Mouse (Mus musculus) cerebellum, adult 11 months (tissue): ENCODE data around the gene Pmepa1.

Experiments used
- DNase-seq: peaks from one replicate; pipeline ENCODE4 v3.0.0; 2022

Pmepa1 gene

DNA sequence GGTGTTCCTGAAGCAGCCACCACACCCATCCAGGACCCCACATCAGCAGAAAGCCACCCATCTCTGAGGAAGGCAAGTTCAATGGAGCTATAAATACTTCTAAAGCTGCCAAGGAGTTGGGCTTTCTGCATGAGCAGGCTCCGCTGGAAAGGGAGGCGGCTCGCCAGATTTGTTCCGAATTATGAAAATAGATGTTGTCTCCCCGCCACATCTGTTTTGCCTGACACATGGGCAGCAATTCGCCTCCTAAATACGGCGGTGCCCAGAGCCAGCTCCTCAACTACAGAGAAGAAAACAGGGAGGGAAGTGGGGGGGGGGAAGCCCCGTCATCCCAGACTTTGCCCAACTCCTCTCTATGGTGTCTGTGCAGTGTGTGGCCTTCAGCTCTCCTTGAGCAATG is 24.7 kb downstream of the Pmepa1 start:
- no peak for DNase-seq

DNA sequence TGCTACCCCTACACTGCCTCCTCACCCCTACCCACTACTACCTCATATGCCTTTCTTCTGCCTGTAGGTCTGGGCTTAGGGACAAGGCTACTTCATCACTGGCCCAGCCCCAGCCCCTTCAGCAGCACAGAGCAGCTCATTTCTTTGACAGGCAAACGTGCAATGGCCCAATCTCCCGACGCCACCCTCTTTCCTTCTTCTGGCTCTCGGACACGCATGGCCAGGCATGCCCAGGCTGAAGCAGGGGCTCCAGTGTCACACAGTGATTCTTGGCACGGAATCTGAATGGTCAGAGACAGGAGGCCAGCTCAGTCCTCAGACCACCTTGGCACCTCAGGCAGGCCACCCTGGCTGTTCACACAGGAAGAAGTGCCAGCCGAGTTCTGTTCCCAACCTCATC is 25.2 kb downstream of the Pmepa1 start:
- DNase-seq: no peak

DNA sequence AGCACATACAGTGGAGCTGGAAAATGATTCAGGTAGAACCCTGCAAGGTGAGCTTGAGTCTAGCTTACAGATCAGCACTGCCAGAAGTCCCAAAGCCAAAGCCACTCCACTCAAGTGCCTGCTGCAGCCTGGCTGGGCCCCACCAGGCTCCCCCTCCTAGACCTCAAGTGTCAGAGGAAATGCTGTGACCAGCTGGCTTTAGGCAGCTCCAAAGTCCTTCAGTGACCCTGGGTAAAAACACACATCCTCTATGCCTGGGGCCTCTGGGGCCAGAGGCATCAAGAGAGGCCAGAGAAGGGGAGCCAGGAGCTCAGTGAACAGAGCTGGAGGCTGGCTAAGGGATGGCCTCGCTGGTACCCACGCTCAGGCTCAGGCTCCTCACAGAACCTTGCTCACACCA is 25.9 kb downstream of the Pmepa1 start:
- no peak for DNase-seq

DNA sequence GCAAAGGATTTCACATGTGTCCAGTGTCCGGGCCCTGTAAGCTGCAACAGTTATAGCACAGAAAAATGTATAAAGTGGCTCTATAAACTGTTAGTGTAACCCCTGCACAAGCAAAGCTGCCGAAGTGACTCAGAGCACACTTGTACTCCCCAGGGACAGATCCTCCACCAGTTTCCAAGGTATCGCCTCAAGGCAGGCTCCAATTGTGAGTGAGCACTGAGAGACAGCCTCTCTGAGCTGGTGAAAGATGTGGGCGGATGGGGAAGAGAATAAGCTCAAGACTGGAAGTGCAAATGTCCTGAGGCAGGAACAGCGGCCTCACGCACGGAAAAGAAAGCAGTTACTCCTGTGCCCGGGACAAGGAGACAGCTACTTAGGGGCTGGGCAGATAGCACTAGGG is 26.4 kb downstream of the Pmepa1 start:
- no peak for DNase-seq

DNA sequence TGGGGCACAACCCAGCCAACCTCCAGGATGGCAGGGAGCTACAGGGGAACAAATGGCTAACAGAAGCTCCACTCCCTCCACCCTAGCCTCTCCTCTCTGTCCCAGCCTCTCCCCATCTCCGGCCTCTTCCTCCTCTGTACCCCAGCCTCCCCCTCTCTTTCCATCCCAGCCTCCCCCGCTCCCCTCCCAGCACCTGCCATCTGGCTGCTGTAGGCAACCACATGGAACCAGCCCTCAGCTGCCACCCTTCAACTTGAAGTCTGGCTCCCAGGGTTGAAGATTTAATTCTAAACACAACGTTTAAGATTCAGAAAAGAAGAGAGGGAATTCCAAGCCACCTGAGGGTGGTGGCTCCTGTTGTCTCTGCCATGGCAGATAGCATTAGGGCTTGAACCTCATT is 26.9 kb downstream of the Pmepa1 start:
- DNase-seq: no peak

DNA sequence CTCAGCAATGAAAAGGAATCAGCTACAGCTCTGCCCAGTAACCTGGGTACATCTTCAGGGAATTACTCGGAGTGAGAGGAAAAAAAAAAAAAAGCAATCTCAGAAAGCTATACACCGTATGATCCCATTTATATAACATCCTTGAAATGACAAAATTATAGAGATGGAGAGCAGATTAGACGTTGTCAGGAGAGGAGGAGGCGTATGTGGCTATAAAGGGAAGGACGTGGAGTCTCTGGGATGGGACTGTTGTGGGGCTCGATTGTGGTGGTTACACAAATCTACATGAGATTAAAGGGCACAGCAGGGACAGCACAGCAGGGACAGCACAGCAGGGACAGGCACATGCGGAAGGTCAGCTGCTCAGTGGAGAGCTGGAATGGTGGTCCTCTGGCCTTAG is 27.5 kb downstream of the Pmepa1 start:
- DNase-seq: no peak

DNA sequence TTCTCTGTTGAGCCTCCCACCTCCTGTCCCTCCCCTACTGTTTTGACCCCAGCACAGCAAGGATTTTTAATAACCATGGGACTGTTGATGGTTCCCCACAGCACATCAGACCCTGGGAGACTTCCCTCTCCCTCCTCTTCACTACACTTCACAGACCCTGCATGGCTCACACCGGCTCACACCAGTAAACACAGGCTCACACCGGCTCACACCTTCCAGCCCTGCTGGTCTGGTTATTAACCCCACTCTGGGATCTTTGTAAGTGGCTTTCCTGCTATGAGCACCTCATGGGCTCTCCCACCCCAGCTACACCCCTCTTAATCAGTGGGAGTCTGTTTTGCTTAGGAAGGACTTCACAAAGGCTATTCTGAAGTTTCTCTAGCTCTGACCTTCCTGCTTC is 28.4 kb downstream of the Pmepa1 start:
- DNase-seq: no peak

DNA sequence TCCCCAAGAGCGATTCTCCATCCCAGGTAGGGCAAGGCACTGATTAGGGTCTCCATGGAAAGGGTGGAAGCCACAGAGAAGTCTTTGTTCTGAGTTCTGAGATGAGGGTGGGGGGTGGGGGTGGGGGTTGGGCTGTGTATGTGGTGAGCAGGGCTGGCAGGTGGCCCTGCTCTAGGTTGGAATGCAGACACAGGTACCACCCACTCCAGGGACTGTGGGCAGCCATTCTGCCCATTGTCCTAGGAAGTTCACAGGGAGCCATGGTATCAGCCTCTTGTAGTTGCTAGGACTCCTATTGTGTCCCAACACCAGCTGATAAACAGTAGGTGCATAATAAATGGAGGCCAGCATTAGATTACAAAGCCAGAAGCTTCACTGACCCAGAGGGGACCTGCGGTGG is 29.1 kb downstream of the Pmepa1 start:
- no peak for DNase-seq

DNA sequence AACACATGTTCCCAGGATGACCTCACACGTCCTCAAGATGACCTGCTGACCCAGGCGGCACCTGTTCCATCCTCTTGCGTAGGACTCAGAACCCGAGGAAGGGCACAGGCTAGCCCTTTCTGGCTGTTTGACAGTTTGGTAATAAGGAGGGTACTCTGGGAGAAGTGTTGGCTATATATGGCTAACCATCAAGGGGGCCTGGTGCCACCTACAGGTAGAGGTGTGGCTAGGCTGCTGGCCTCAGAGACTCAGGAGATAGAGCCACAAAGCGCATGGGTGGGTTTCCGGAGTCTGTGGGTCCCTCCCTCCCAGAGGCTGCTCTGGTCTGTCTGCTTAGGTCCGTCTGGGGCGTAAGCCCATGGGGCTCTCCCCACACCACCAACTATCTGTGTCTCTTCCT is 29.6 kb downstream of the Pmepa1 start:
- no peak for DNase-seq

DNA sequence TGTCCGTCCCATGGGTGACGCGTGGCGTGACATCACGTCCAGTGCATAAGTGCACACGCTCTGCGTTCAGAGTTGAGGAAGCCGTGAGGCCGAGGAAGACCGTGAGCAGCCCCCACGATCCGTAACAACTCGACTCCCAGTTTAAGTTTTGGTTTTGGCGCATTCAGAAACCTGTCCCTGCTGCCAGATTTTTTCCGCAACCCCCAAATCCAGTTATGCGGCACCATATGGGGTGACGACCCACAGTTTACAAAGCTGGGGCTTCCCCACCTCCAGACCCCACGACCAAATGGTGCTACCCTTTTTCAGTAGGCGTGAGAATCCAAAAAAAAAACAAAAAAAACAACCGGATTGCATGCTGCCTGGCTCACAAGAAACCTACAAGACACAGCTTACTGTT is 31.1 kb downstream of the Pmepa1 start:
- DNase-seq: no peak

DNA sequence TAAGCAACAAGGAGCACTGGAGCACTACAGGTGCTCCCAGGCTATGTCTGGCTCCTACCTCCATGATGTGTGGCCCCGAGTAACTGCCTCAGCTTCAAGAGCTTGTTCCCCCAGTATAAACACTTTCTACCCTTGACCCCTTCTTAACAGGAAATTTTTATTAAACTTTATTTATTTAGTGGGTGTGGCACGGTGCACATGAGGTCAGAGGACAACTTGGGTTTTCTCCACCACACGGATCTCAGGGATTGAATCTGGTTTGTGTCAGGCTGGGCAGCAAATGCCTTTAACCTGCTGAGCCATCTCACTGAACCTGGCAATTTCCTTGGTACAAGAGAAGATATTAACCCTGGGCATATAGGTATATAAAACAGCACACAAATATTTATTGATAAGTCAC is 32.2 kb downstream of the Pmepa1 start:
- no peak for DNase-seq

DNA sequence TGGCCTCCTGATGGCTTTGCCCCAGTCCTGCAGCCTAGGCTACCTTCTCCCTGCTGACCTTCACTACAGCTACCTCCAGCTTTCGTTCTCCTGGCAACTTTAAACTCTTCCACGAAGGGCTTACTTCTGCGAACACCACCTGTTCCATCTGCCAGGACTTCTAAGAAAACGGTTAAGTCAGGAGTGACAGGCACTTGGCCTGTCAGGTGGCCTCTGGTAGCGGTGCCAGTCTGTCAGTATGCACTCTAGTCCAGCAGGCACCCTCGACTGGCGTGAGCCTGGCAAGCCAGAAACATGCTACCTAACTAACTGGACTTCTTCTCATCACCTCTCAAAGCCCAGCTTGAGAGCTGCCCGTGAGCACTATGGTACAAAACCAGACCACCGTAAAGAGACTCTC is 32.7 kb downstream of the Pmepa1 start:
- no peak for DNase-seq

DNA sequence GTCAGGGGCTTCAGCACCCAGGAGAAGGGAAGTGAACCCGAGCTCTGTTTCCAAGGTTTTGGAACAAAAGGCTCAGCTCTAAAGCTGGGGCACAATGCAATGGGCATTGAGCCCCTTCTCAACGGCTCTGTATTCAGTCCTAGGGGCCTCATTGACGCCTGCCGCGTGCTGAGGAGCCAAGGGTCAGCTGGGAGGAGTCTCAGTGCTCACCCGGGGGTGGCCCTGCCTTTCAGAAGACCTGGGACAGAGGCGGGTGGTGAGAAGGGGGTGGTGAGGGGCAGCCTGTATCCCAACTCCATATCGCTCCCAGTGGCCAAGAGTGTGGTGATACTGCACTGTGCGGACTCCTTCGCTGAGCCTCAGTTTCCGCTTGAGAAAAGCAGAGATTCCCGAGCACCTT is 33.5 kb downstream of the Pmepa1 start:
- DNase-seq: no peak

DNA sequence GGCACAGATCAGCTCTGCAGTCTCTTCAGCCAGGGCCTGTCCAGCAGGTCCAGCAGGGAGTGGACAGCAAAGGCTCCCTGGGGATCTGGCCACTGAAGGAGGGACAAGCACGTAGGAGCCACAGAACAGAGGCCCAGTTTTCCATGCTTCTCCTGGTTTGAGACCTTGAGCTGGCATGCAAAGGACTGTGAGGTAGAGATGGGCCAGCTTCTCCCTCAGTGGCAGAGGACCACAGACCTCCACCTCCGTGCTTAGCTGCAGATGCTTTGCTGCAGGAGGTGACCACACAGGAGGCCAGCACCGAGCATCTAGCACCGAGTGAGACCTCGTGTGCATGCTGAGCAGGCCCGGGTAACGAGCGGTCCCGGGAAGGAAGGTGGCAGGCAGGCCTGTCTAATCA is 35.6 kb downstream of the Pmepa1 start:
- no peak for DNase-seq

DNA sequence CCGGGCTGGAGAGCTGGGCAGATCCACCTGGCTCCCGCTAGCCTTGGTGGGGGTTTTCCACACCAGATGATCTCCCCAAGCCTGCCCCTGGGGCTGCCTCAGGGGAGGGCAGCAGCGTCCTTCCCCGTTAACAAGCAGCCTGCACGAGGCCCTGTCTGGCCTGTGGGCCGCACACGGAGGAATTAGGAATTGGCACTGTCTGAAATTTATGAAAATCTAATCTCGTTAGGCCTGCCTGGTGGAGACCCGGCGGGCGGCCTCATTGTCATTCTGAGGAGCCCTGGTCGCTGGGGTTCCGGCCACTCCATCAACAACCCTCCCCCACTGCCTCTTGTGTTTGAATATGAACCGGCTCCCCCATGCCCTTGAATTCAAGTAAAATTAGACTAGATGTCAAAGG is 37.8 kb downstream of the Pmepa1 start:
- DNase-seq: no peak

DNA sequence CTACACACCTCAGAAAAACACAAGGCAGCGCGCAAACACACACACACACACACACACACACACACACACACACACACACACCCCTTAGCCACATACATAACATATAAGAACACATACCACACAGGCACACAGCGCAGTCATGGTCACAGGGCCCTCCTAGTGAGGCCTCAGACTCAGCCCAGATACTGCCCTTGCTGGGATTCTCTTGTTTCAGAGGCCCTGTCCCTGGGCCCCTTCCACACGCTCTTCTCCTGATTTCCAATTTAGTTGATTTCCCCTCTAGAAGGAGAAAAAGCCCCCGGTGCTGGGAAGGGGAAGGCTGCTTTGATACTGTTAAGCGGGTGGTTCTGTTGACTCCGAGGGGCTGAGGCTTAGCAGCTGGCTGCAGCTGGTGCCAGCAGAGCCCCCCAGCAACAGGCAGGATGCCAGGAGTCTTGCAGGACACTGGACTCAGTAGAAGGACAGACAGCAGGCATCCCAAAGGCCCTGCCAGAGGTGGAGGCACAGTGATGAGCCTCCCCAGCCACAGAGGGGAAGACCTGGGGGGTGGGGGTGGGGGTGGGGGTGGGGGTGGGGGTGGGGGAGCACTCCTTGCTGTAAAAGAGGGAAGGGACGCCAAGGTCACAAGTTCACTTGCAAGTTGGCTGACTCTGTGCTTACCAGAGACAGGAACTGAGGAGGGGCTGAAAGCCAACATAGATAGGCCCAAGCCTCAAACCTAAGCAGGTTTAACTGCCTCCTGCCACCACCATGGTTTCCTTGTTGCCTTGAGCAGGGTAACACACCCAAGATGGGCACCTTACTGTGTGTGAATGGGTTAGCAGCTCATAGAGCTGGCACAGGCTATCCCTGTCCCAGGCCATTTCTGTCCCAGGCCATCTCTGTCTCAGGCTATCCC is 40.6 kb downstream of the Pmepa1 start:
- no peak for DNase-seq

DNA sequence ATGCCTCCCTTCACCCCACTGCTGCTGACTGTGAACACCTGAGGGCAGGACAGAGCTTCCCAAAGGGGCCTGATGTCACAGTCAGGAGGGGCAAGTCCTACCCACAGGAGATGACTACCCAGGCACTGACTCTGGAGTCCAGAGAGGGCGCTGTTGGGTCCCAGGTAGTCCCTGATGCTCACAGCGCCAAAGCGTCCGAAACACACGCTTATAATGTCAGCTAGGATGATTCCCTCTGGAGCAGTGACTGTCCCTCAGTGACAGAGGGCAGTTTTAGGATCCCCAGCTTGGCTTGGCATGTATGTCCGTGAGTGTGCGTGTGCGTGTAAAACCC is 43.6 kb downstream of the Pmepa1 start:
- DNase-seq: no peak

DNA sequence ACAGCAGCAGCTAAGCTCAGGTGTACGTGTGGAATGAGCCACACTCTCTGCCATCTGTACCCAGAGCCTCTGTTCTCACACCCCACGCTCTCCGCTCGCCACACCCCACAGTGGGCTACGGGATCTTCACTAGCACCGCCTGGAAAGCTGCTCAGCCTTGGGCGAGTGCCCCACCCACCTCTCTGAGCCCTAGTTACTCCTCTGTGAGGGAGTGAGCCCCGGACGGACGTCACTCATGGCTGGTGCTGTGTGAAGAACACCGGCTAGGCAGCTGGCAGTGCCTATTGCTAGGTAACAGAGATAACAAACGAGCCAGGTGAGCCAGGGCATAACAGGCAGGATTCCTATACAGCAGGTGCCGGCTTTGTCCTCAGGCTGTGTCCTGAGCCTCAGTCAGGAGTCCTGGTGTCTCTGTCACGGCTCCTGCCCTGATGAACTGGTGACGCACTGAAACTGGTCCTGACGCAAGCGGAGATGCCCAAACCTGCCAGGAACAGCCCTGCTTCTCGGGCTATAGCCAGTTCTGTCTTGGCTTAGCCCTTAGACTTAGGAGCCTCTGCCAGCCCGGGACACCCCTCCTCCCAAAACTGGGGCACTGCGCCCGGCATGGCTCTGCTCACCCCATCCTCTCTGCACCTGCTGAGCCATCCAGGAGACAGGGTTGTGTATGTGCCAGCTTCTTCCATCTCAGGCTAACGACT is 44.1 kb downstream of the Pmepa1 start:
- DNase-seq: no peak

DNA sequence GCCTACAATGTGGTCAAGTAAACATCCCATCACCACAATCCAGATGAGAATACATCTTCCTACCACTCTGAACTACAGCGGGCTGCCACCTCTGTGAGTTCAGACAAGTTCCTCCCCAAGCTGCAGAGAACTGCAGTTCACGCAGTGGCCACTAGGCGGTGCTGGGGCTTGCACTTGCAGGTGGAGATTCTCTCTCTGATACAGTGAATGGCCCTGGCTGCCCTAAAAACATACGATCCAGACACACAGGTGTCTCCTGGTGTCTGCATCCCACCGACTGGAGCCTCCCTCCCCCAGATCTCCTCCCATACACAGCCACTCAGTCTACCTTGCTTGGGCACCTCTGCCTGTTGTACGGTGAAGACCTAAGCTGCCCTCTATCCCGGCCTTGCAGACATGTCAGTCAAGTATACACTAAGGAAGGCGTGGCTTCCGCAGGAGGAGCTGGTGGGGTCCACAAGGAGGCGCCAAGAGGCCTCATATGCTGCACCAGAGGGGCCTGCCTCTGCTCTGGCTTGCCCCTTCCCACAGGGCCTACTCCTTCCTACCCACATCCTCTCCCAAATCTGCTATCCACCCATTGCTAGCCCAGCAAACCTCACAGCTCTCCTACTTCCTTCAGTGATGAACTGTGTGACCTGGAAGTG is 46.6 kb downstream of the Pmepa1 start:
- peak; percentile 66 for DNase-seq

DNA sequence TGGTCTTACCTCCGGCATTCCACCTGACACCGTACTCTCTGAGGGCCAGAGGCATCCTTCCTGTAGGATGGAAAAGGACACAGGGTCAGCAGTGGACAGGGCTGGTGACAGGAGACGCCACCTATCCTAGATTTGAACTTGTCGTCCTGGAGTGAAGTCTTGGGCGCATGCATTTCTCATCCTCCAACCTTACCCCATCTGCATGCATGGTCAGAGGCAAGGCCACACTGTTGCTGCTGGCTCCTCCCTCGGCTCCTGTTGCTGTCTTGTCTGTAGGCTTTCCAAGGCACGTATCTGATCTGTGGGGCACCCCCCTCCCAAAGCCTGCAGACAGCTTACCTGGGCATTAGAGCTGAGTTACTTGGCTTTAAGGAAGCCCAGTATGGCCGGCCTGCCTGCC is 47.8 kb downstream of the Pmepa1 start:
- no peak for DNase-seq

DNA sequence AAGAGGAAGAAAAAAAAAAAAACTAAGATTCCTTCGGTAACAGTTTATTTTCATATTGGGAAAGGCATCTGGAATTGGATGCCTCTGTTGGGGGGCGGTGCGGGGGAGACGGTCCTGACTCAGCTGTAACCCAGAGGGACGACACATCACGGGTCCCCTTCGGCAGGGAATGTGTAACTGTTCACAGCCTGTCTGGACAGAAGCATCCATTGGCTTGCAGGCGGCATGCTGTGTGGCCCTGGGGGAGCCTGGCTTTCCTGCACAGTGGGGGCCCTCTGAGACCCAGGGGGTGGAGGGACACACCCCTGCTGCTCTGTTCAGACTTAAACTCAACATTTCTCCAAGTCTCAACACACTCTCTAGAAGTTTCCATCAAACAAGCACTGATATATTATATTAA is 49.5 kb downstream of the Pmepa1 start:
- no peak for DNase-seq

DNA sequence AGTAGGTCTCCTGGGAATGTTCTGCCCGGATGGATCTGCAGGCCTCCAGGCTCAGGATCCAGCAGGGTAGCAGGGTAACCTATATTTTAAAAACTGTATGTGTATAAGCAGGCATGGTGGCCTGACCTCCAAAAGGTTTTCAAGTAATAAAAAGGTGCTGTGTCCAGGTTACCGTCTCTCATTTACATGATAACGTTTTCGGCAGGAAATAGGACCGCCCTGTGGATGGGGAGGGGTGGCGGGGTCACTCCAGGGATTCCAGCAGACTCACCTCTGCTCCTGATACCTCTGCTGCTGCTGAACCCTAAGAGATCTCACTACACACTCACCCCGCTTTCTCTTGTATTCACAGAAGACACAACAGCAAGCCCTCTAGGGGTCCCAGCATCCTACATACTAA is 50.4 kb downstream of the Pmepa1 start:
- DNase-seq: no peak

DNA sequence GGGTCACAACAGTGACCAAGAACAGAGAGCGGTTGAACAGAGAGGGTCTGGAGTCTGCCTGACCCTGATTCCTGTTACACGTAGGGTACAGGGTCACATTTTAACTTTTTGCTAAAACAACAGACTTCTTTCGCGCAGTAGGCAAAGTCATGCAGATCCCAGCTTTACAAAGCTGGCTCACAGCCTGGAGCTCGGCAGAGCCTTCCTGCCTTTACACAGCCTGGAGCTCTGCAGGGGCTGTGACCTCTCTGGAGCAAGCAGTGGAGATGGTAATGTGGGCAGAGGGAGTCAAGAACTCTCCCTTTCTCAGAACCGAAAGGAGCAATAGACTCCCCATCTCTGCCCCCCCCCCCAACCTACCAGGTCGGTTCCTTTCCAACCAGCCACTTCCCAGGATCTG is 51.5 kb downstream of the Pmepa1 start:
- no peak for DNase-seq

DNA sequence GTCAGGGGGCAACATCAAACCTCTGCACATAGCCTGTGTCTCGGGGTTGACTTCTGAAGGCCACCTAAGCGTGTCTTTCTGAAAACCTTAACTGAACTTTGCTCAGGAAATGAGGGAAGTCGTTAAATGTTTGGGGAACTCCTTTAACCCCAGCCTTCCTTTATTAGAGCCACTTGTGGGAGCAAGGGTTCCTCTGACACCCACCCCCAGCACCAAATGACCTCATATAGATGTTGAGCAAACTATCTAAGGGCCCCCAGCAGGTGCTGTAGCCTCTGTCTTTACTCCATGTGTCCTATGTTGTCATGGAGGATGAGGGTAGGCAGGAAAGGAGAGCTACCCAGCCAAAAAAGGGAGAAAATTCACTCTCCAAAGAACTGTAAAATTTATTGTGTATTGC is 52.2 kb downstream of the Pmepa1 start:
- DNase-seq: no peak
